Mouse (Mus musculus) brain, embryonic 14.5 days (tissue): ENCODE results near the gene Plac9a. TPM values are rescaled to one million over a fixed set of nuclear protein-coding genes. Genes with fewer than 3 reads are reported as not detected.
A peak's percentile ranks its signal among the peaks of the same experiment; 100 is the strongest.

ENCODE experiments used
- DNase-seq: peaks from one replicate; pipeline ENCODE4 v3.0.0-alpha.2; 2011; ENCODE audit warnings: low read depth
- CTCF ChIP-seq: fragments of 200-500 bp; IDR thresholded peaks from 2 replicates; pipeline ENCODE4 v1.5.1; 2012; ENCODE audit warnings: inconsistent platforms, mild to moderate bottlenecking, moderate library complexity, borderline replicate concordance; ENCODE audit not compliant: insufficient read depth, insufficient read length; ENCODE audit errors: extremely low read depth
- POLR2A ChIP-seq: fragments of 200-500 bp; IDR thresholded peaks from 2 replicates; pipeline ENCODE4 v1.6.1; 2012; ENCODE audit warnings: mild to moderate bottlenecking, inconsistent platforms, borderline replicate concordance; ENCODE audit not compliant: poor library complexity, insufficient read depth, insufficient read length, severe bottlenecking; ENCODE audit errors: extremely low read depth
- polyA plus RNA-seq: library from polyadenylated mRNA; depleted of rRNA; stranded (reverse); fragments of >200 nt; gene quantifications from 2 replicates; pipeline ENCODE4 v1.2.3, GENCODE M21; 2012; rRNA removed

Plac9a gene
- polyA plus RNA-seq, 1 experiment = not detected

DNA sequence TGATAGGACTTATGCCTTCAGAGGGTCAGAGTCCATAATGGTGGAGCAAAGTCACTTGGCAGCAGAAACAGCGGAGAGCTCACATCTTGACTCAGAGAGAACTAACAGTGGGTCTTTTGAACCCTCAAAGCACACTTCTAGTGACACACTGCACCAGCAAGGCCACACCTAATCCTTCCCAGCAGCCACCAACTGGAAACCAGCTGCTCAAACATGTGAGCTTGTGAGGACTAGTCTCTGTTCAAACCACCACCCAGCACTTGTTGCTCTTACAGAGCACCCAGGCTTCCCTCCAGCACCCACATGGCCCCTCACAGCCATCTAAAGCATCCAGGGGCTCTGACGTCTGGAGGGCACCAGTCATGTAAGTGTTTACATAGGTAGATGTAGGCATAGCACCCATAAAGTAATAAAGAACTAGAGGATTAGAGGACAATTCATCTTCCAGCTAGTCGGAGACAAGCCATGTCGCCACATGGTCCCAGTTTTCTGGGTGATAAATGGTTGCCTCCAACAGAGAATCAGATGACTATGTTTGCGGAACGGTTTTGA lies 57.0 kb downstream of the Plac9a start:
- no peak for DNase-seq
- TF ChIP-seq CTCF (no peak), POLR2A (no peak)

DNA sequence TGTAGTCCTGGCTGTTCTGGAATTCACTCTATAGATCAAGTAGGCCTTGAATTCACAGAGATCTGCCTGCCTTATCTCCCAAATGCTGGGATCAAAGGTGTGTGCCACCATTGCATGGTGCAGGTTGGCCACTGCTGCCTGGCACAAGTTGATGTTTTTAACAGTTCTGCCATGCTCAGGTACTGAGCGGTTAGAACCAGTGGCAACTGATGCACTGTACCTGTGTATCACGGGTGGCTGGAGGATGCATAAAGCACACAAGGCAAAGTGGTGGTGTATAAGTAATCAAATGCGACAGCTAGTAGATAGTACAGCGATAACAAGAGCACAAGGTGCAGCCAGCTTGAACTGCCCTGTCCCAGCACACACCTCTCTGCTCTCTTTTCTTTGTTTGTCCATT lies 58.5 kb downstream of the Plac9a start:
- TF ChIP-seq CTCF = no peak
- TF ChIP-seq POLR2A = no peak
- no peak for DNase-seq

DNA sequence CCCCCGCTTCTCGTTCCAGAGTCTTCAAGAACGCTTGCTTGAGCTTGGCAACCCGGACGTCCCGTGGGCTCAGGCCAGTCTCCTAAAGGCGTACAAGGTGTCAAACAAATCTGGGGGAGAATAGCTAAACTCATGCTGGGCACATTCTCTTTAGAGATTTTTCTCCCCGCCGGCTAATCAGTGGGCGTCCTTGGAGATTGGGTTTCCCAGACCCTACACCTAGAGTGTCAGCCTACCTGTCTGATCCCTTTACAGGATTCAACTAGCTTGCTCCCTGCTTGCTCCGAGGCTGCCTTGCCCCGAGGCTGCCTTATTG lies 60.3 kb downstream of the Plac9a start:
- no peak for DNase-seq

DNA sequence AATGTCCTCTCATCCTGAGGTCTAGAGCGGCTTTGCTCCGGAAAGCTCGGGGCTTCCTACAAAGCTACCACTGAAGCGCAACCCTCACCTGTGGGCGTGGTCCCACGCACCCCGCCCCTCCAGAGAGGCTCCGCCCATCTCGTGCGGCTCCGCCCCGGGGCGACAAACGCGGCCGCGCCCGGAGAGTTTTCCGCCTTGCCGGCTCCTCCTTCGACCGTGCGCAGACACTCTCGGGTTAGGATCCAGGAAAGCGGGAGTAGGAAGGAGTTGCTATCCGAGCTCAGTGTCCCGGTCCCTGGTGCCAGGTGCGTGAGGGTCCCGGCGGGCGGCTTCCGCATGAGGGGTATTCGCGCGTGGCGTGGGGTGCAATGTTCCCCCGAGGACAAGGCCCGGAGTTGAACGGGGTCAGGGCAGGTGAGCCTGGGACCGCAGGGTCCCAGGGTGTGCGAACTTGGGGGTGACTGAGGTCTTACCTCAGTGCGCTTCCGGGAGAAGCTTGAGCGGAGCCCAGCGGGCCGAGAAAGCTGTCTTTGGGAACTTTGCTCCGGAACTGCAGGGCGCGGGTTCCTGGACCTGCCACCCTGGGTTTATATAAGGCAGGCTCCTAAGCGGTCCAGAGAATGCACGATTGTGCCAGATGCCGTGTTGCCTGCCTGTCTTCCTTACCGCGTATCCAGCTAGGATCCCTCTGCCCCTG lies 60.8 kb downstream of the Plac9a start, which contains the start of gene Anxa11:
TSS of gene Anxa11 (plus strand) at position 166 of the 697 bp plus-strand sequence.
- TF ChIP-seq CTCF (no peak), POLR2A (no peak)
- peak; percentile 56 for DNase-seq

More for the DNA sequence above, 60.3 kb downstream of the Plac9a start:
- no peak for TF ChIP-seq CTCF
- no peak for TF ChIP-seq POLR2A

DNA sequence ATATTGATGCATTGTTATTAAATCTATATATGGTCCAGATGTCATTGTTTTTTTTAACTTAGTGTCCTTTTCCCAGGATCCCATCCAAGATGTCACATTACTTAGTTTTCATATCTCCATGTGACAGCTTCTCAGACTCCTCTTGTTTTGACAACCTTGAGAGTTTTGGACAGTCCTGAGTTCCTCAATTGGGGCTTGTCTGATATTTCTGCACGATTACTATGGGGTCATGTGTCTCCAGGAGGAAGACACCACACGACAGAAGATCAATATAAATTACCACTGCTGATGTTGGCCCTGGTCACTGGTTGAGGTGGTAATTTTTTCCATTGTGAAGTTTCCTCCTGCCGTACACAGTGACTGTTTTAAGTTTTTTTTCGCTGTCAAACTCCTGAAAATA lies 61.3 kb downstream of the Plac9a start:
- no peak for DNase-seq
- TF ChIP-seq CTCF (no peak), POLR2A (no peak)

DNA sequence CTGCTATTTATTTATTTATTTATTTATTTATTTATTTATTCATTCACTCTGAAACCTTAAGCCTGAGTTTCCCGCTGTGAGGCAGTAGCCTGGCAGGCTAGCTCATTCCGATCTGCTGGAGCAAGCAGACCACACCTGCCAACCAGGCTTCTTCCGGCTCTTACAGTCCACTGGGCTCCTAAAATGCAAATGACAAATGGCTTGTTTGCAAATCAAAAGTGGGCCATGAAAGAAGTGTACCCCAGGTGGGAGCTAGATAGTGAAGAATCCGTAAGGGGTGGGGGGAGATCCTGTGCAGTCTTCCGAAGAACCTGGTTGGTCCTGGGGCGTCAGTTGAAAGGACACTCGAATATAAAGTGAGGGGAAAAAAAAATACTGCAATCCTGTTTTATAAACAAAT lies 61.9 kb downstream of the Plac9a start:
- no peak for DNase-seq
- TF ChIP-seq POLR2A (no peak), CTCF (no peak)

DNA sequence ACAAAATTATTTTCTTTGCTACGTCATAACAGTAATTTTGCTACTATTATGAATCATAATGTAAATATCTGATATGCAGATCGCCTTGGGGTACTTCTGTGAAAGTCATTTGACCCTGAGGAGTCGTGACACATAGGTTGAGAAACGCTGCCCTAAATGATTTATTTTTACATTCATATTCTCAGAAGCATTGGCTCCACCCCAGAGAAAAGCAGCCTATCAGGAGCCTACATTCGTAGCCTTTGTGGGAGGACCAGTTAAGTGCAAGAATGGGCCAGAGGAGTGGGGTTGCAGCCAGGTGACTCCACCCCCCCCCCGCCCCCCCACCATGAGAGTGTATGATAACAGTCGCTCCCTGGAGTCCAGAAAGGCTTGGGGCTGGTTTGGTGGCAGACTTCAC lies 63.1 kb downstream of the Plac9a start:
- no peak for TF ChIP-seq CTCF
- TF ChIP-seq POLR2A = no peak
- DNase-seq = no peak

DNA sequence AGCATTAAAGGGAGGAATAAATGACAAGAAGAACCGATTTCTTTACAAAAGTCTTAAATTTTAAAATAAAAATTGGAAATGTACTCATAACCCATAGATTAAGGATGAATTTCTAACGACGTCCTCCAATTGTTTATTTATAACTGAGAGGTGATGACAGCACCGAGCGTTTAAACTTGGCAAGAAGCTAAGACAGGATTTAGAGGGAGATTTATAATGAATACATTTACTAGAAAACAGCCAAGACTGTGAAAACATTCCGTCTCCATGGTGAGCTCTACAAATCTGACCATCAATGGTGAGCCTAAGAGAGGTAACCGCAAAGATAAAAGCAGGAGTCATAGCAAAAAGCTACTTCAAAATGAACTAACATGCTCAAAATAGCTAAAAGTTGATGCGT lies 64.5 kb downstream of the Plac9a start:
- peak; percentile 39 for DNase-seq
- TF ChIP-seq CTCF (no peak), POLR2A (no peak)

Other genes starting within 250 kb of the Plac9a start
- 59.5 and 71.6 TPM in 2 replicates for gene Ppif, start 208.9 kb downstream of the Plac9a start, polyA plus RNA-seq
- gene Zcchc24, start 134.1 kb downstream of the Plac9a start, polyA plus RNA-seq = 14.8 and 19.6 TPM in 2 replicates
- 2.3 and 3.4 TPM in 2 replicates for gene Anxa11, start 60.9 kb downstream of the Plac9a start, polyA plus RNA-seq
- gene Tmem254a, start 24.6 kb upstream of the Plac9a start, polyA plus RNA-seq = 3.0 and 3.4 TPM in 2 replicates
- gene Cphx1, start 35.2 kb upstream of the Plac9a start, polyA plus RNA-seq = 0.09 TPM in 1 of 2 replicates, not detected in the other
- 8.7 and 8.8 TPM in 2 replicates for gene Duxbl1, start 75.5 kb upstream of the Plac9a start, polyA plus RNA-seq
- gene Gm9780, start 139.6 kb upstream of the Plac9a start, polyA plus RNA-seq = 6.8 and 7.7 TPM in 2 replicates
- gene Tmem254c, start 164.3 kb upstream of the Plac9a start, polyA plus RNA-seq = 1.9 TPM in 1 of 2 replicates, not detected in the other
- not detected in 2 replicates for gene Cphx2, start 178.4 kb upstream of the Plac9a start, polyA plus RNA-seq
- gene Cphx3, start 179.2 kb upstream of the Plac9a start, polyA plus RNA-seq = not detected in 2 replicates
- not detected in 2 replicates for gene Duxbl2, start 215.2 kb upstream of the Plac9a start, polyA plus RNA-seq